Mouse (Mus musculus) gastrocnemius, adult 8-10 months (tissue): ENCODE measurements at regions not wholly inside any gene's neighbourhood (a gene's known extent, or its start where the extent isn't known, plus 50 kb on each side); places are given as distances from the start of the nearest gene placed in this dataset.

Experiments
- DNase-seq, 2 experiments: peaks; one replicate each; pipeline ENCODE4 v3.0.0; 2022; ENCODE audit warnings: low spot score in 2 of 2

- no peak for DNase-seq
Measured at GRCm38 (mm10) chr2:48223084-48223799, 590.7 kb upstream of the Acvr2a start.

- no peak for DNase-seq
Measured at GRCm38 (mm10) chr2:48250174-48250573, 563.7 kb upstream of the Acvr2a start.

GRCm38 (mm10) chr2:48260299-48260698, 553.6 kb upstream of the Acvr2a start:
- DNase-seq: no peak
